Mouse (Mus musculus): ENCODE measurements around the gene Nmnat2.

The Nmnat2 gene

GRCm38 (mm10) chr1:152954821-152955523, at the start of gene Nmnat2:
Nmnat2 (plus strand) TSS chr1:152954993.
- no peak for DNase-seq (ENCODE audit: low spot score in 2 of 2)

- no peak for DNase-seq (ENCODE audit: low spot score in 2 of 2)
Observed at GRCm38 (mm10) chr1:152913483-152914460, 41.0 kb upstream of the Nmnat2 start.

GRCm38 (mm10) chr1:152915766-152916165, 39.0 kb upstream of the Nmnat2 start:
- DNase-seq (ENCODE audit: low spot score in 2 of 2): no peak

- no peak for DNase-seq (ENCODE audit: low spot score in 2 of 2)
Observed at GRCm38 (mm10) chr1:152916936-152917335, 37.9 kb upstream of the Nmnat2 start.

GRCm38 (mm10) chr1:152917626-152918025, 37.2 kb upstream of the Nmnat2 start:
- DNase-seq (ENCODE audit: low spot score in 2 of 2): no peak

GRCm38 (mm10) chr1:152921786-152922185, 33.0 kb upstream of the Nmnat2 start:
- DNase-seq (ENCODE audit: low spot score in 2 of 2): peak; percentile 10 to 12

- DNase-seq (ENCODE audit: low spot score in 2 of 2): no peak
Observed at GRCm38 (mm10) chr1:152933962-152934361, 20.8 kb upstream of the Nmnat2 start.

GRCm38 (mm10) chr1:152935476-152935875, 19.3 kb upstream of the Nmnat2 start:
- DNase-seq (ENCODE audit: low spot score in 2 of 2): no peak

- no peak for DNase-seq (ENCODE audit: low spot score in 2 of 2)
Observed at GRCm38 (mm10) chr1:152936365-152936764, 18.4 kb upstream of the Nmnat2 start.

GRCm38 (mm10) chr1:152942977-152943376, 11.8 kb upstream of the Nmnat2 start:
- DNase-seq (ENCODE audit: low spot score in 2 of 2): no peak

- DNase-seq (ENCODE audit: low spot score in 2 of 2): no peak
Observed at GRCm38 (mm10) chr1:152954167-152954566, 626 bp upstream of the Nmnat2 start.

- no peak for DNase-seq (ENCODE audit: low spot score in 2 of 2)
Observed at GRCm38 (mm10) chr1:152955564-152956211, 895 bp downstream of the Nmnat2 start.

GRCm38 (mm10) chr1:152956221-152956620, 1.4 kb downstream of the Nmnat2 start:
- DNase-seq (ENCODE audit: low spot score in 2 of 2): peak; percentile 27 to 61

GRCm38 (mm10) chr1:152964344-152964743, 9.6 kb downstream of the Nmnat2 start:
- no peak for DNase-seq (ENCODE audit: low spot score in 2 of 2)

GRCm38 (mm10) chr1:152966222-152966621, 11.4 kb downstream of the Nmnat2 start:
- DNase-seq (ENCODE audit: low spot score in 2 of 2): no peak

GRCm38 (mm10) chr1:152966686-152967085, 11.9 kb downstream of the Nmnat2 start:
- DNase-seq (ENCODE audit: low spot score in 2 of 2): no peak

- no peak for DNase-seq (ENCODE audit: low spot score in 2 of 2)
Observed at GRCm38 (mm10) chr1:152969081-152969480, 14.3 kb downstream of the Nmnat2 start.

- no peak for DNase-seq (ENCODE audit: low spot score in 2 of 2)
Observed at GRCm38 (mm10) chr1:152972957-152973356, 18.2 kb downstream of the Nmnat2 start.

GRCm38 (mm10) chr1:152973421-152973820, 18.6 kb downstream of the Nmnat2 start:
- DNase-seq (ENCODE audit: low spot score in 2 of 2): no peak

GRCm38 (mm10) chr1:152973861-152974260, 19.1 kb downstream of the Nmnat2 start:
- no peak for DNase-seq (ENCODE audit: low spot score in 2 of 2)

- DNase-seq (ENCODE audit: low spot score in 2 of 2): no peak
Observed at GRCm38 (mm10) chr1:152975144-152975543, 20.4 kb downstream of the Nmnat2 start.

GRCm38 (mm10) chr1:152978700-152979099, 23.9 kb downstream of the Nmnat2 start:
- DNase-seq (ENCODE audit: low spot score in 2 of 2): no peak
